Mouse (Mus musculus) naive thymus-derived CD4-positive, alpha-beta T cell, adult 2 months (primary cell): Measurements from ENCODE around the gene Olfr285.

Source experiments
- DNase-seq: peaks from one replicate; pipeline ENCODE4 v3.0.0-alpha.2; 2011; ENCODE audit warnings: low read depth

Olfr285 gene

DNA sequence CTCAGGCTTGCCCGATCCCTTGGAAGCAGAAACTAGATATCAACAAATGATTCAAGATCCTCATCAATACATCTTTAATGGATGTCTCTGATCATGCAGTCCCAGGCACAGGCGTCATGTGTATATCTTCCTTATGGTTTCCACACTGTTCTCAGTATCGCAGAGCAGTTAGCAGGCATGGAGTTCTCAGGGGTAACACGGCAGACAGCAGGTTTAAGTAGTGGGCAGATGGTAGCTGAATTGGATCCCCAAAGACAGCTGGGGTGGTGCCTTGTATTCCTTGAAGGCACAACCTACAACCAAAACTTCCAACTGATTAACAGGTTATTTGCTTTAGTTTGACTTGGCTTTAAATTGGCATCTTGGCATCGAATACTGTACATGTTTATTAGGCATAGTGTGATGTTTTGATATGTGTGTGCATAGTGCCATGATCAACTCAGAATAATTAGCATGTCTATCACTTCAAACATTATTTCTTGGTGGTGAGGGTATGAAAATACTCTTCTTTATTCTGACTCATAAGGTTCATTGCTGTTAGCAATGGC lies at the start of gene Olfr285:
TSS of gene Olfr285 (minus strand) at position 177 of the 548 bp plus-strand sequence.
- DNase-seq = no peak

DNA sequence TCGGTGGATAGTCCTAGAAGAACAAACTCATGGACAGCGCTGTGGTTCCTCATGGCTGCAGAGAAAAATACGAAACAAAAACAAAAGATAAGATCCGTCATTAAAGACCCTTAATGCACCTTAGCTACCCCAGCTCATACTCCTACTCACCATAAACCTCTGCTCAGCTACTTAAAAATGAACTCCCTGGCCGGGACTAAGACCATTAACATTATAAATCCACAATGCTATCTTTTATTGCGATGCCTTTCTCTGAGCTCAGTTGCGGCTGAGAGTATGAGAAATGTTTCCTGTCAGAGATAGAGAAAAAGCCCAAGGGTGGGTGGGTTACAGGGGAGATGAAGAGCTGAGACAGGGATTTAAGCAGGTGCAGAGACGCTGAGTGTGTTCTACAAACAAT lies 23.7 kb upstream of the Olfr285 start, which contains the start of gene Olfr284:
TSS of gene Olfr284 (minus strand) at position 101 of the 400 bp plus-strand sequence.
- DNase-seq = no peak

DNA sequence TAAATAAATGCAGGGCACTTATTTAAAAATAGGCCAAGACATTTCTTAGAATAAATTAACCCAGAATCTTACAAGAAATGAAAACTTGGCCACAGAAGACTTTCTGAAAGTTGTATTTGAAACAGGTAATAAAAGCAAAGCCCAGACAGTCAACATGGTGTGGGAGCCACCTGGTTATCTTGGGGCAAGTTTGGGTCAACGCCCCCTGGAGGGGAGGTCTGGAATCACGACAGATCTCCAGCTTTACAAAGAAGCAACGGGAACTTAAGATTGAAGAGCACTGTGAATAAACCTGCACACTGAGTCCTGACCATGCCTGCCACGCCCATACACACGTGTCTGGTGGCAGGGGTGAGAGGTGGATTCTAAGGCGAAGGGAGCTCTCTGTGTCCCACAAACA lies 1.4 kb downstream of the Olfr285 start:
- DNase-seq = peak; percentile 4

DNA sequence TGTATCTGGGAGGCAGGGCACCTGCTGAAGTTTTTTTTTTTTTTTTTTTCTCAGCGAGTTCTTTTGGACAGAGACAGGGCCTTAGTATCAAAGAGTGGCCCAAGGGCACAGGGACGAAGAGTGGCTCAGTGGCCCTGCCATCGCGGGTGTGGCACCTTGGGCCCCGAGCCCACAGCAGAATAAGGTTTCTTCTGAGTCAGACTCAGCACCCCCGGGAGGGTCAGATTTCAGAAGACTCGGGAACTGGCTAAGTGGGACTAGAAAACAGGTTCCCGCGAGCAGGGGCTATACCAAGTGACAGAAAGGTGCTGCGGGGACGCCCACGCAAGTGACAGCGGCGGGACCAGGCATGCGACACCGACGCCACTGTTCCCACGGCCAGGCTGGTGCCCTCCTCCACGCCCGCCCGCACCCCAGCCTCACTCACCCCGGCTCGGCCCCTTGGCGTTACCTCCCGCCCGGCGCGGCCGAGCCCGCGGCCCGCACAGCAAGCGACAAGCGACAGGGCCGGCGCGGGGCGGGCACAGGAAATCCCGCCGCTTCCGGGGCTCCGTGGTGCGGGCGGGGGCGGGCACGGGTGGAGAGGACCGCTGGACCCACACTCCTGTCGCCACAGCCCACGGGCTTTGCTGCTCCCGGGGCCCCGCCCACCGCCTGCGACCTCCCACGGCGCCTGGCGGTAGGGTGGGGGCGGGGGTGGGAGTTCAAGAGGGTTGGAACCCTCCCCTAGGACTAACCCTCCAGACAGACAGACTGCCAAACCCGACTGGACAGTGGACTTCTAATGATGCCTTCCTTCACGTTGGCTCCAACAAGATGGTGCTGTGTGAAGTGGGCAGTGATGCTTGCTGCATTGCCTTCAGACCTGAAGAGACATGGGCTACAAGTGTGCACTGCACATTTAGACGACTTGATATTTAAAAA lies 21.3 kb downstream of the Olfr285 start, which contains the start of gene Zfp641:
TSS of gene Zfp641 (minus strand) at position 534 of the 924 bp plus-strand sequence.
- no peak for DNase-seq

DNA sequence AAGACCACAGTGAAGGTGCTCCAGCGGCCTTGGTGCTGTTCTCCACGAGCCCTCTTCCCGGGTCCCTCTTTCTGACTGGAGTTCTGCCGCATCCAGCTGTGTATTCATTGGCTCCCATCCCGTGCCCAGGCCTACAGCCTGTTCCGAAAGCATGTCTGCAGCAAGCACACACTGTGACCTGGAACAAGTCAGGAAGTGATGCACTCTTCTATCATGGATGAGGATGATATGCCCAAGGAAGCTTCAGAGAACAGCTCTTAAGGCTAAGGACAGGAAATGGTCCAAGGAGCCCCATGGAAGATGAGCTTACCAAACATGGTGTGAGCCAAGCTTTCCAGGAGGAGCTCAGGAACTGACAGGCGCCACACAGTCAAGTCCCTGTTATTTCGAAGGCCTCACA lies 23.5 kb downstream of the Olfr285 start:
- no peak for DNase-seq

DNA sequence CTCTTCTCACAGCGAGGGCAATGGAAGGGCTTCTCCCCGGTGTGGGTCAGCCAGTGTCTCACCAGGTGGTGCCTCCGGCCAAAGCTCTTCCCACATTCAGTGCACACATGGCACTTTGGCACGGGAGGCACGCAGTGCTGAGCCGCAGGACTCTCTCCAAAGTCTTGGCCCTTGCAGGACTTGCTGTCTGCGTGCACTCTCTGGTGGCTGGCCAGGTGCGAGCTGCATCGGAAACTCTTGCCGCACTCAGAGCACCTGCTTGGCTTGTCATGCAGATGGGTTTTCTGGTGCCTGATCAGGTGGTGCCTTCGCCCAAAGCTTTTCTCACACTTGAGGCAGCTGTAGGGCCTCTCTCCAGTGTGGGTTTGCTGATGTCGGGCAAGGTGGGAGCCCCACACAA lies 28.6 kb downstream of the Olfr285 start:
- DNase-seq = no peak

DNA sequence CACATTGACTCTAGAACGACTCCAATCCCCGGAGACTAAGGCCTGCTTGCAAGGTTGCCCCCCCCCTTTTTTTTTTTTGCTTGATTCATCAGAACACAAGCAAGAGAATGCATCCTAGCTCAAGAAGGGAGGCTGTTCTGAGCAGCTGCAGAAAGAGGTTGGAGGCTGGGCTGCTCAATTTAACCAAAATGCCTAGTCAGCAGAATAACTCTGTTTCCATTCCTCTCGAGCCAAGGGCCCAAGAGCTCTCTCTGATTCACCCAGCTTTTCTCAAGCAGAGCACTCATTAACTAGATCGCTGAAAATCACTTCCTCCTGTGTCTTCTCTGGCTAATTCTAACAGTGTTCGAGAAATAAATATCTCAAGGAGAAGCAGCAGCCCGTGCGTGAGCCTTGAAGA lies 30.7 kb downstream of the Olfr285 start:
- DNase-seq = no peak
